Mouse (Mus musculus): ENCODE results near the gene Rpl23a.
"Not testable (repeated sequence)": the region's sequence is repeated elsewhere in the genome, so short reads cannot be mapped to it uniquely, and the experiment has no call there.

The Rpl23a gene

DNA sequence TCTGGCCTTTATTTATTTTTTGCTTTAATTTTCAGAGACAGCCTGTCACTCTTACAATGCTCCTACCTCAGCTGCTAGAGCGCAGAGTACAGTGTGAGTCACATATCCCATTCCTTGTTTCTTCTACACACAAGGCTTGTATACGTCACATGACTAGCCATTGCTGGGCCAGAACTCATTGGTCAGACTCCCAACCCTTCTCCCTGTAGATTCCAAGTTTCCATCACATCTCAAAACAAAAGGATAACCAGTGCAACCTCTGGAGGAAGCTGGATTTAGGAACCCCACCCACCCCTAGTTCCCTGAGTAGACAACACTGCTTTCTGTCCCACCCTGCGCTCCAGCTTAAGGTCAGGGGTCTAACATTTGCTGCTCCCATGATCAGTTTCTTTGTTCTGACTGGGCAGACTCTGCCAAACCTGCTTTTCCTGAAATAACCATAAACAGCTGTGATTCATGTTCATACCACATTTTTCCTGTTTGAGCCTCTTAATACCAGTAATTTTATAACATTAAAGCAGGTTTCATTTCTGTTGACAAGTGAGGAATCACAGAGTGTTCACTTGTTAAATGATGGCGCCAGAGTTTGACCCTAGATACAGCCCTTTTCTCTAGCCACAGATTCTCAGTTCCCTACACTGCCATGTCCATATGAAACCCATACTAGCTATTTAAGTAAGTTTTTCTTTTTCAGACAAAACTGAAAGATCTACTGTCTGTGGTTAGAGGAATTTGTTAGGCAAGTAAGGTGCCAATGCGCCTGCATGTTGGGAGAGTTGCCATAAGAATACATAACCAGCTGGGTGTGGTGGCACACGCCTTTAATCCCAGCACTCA lies 36.5 kb downstream of the Rpl23a start:
- no peak for DNase-seq (ENCODE audit: low read depth, low spot score)

DNA sequence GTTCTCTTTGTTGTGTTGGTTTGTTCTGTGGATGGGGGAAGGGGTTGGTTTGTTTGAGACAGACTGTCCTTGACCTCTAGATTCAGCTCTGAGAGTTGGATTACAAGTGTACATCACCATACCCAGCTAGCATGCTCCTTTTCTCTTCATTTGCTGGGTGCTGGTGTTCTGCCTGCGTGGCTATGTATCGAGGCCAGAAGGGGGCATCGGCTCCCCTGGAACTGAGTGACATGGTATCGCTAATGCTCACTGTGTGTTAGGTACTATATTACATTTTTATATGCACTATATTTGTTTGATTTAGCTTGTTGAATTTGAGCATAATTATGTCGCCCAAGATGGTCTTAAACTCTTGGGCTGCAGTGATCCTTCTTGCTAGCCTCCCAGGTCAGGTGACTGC lies 37.2 kb downstream of the Rpl23a start:
- no peak for DNase-seq (ENCODE audit: low read depth, low spot score)

DNA sequence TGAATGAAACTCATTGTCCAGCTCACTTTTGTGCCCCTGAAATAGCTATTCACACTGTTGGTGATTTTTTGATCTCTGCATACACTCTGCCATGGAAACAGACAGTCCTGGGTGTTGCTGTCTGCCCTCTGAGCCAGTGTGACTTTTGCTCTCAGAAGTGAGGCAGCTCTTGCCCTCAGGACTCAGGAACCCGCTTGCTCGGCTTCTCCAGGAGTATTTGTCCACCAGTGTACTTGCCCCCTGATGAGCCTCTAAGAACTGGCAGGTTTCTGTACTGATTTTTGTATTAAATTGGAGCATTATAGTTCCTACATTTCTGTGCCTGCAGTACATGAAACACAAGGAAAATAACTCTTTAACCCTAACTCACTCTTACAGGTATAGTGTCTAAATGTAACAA lies 39.9 kb downstream of the Rpl23a start:
- DNase-seq (ENCODE audit: low read depth, low spot score): no peak

DNA sequence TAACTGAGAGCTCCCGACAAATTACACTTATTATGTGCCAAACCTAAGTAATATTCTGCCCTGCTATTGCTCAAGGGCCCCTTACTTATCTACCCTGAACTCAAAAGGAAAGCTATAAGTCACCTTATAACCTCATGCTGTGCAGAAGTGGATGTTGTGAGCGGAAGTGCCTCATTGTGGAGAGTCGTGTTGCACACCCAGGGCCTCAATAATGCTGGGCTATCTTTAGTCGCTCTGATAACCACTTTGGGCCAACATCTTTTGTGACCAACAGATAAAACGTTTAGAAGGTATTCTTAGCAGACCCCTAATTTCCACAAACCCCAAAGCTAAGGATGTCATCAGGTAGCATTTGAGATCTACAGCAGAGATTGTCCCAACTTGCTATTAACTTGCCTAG lies 42.7 kb downstream of the Rpl23a start:
- DNase-seq (ENCODE audit: low read depth, low spot score): no peak

DNA sequence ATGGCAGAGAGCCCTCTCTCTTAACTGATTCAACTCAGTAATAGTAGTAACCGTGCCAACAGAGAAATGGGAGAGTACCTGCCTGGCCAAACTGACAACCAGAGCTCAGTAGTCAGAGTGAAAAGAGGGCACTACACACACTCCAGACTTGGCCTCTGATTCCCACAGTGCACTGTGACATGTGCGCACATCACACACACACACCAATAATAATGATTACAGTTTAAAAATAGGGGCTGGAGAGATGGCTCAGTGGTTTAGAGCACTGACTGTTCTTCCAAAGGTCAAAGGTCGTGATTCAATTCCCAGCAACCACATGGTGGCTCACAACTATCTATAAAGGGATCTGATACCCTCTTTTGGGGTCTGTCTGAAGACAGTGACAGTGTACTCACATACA lies 45.4 kb downstream of the Rpl23a start:
- DNase-seq (ENCODE audit: low read depth, low spot score): no peak

DNA sequence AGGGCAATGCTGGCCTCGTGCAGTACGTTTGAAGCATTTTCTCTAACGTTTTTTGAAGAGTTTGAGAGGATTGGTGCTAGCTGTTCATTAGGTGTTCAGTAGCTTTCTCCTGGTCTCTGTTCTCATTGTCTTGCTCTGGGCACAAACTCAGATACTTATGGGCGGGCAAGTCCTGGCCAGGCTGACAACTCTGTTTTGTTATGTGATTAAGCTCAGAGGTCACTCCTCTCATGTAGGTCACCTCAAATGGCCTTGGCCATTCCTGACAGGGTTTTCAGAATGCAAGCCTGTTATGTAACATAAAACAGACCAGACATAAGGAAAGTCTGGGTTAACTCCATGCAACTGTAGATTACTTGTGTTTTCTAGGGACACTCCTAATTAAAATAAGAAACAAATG lies 45.8 kb downstream of the Rpl23a start:
- no peak for DNase-seq (ENCODE audit: low read depth, low spot score)

DNA sequence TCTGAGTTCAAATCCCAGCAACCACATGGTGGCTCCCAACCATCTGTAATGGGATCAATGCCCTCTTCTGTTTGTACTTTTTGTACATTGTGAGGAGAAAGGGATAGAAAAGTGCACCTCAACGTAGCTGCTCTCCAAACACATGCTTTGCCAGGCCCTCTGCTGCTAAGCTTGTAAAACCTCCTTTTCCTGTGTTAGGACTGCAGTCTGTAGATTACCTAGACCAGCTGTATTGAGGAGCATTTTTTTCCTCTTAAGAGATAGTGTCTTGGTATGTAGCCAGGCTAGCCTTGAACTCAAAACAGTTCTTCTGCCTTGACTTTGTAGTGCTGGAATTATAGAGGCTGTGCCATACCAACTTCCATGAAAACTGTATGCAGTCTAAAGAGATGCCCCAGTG lies 47.3 kb downstream of the Rpl23a start:
- DNase-seq (ENCODE audit: low read depth, low spot score): no peak

DNA sequence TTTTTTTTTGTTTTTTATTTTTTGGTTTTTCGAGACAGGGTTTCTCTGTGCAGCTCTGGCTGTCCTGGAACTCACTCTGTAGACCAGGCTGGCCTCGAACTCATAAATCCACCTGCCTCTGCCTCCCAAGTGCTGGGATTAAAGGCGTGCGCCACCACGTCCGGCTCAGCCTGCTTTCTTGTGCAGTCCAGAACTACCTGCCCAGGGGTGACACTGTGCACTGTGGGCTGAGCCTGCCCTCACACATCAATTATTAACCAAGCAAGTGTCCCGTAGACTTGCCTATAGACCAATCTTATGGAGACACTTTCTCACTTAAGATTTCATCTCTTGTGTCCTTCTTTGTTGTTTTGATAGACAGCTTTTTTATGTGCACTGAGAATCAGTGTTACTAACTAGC lies 48.1 kb downstream of the Rpl23a start:
- DNase-seq (ENCODE audit: low read depth, low spot score): not testable (repeated sequence)

DNA sequence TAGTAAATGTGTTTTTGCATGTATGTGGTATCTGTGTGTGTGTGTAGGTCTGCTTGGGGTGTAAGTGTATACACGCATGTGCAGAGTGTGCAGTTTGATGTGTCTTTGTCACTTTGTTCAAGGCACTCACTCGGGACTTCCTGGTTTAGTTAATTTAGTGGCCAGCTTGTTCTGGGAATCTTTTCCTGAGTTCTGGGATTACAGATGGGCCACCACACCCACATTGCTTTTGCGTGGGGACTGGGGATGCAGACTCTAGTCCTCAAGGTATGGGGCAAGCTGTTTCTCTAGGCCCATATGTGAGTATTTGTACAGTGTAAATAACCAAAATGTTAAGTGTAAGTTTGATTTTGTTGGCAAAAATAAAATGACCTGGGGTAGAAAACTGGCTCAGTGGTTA lies 49.0 kb downstream of the Rpl23a start:
- no peak for DNase-seq (ENCODE audit: low read depth, low spot score)

DNA sequence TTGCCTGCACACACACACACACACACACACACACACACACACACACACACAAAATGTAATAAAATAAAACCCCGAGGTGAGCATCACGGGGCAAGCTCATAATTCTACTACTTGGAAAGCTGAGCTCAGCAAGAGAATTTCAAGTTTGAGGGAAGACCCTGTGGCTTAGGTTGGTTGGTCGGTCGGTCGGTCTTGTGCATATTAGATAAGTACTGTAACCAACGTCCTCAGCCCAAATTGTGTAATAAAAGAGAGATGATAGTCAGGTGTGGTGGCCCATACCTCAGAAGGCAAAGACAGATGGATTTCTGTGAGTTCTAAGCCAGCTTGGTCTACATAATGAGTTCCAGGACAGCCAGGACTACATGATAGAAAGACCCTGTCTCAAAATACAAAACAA lies 49.5 kb downstream of the Rpl23a start:
- DNase-seq (ENCODE audit: low read depth, low spot score): no peak

All from mesoderm, embryonic 11.5 days (tissue).